Mouse (Mus musculus) gonadal fat pad, adult 2 months (tissue): Measurements from ENCODE around the gene Dedd. TPM values are rescaled to one million over a fixed set of nuclear protein-coding genes. Genes with fewer than 3 reads are reported as not detected.

Source experiments
- DNase-seq: peaks from one replicate; pipeline ENCODE4 v3.0.0-alpha.2; 2012; ENCODE audit warnings: low read depth
- polyA plus RNA-seq: library from polyadenylated mRNA; depleted of rRNA; stranded (reverse); fragments of >200 nt; gene quantifications from 2 replicates; pipeline ENCODE4 v1.2.3, GENCODE M21; 2012; rRNA removed

The Dedd gene
- polyA plus RNA-seq, 1 experiment = 44.4 TPM

- DNase-seq = no peak
Observed at GRCm38 (mm10) chr1:171361106-171362103, 32.5 kb downstream of the Dedd start.

- no peak for DNase-seq
Observed at GRCm38 (mm10) chr1:171365934-171366333, 37.0 kb downstream of the Dedd start.

- no peak for DNase-seq
Observed at GRCm38 (mm10) chr1:171369845-171370556, 41.1 kb downstream of the Dedd start, which contains the start of gene Nectin4. TSS of gene Nectin4 (plus strand) at chr1:171370099.

- DNase-seq = no peak
Observed at GRCm38 (mm10) chr1:171372880-171373279, 43.9 kb downstream of the Dedd start.

- DNase-seq = no peak
Observed at GRCm38 (mm10) chr1:171373946-171374345, 45.0 kb downstream of the Dedd start.

GRCm38 (mm10) chr1:171375646-171376097 lies 46.7 kb downstream of the Dedd start:
- DNase-seq = no peak

- no peak for DNase-seq
Observed at GRCm38 (mm10) chr1:171378298-171378697, 49.4 kb downstream of the Dedd start.

- no peak for DNase-seq
Observed at GRCm38 (mm10) chr1:171379935-171380599, 51.1 kb downstream of the Dedd start.

GRCm38 (mm10) chr1:171382096-171382620 lies 53.2 kb downstream of the Dedd start:
- DNase-seq = no peak

- no peak for DNase-seq
Observed at GRCm38 (mm10) chr1:171384361-171384760, 55.4 kb downstream of the Dedd start.

- DNase-seq = no peak
Observed at GRCm38 (mm10) chr1:171385171-171385570, 56.2 kb downstream of the Dedd start.

GRCm38 (mm10) chr1:171387099-171387498 lies 58.2 kb downstream of the Dedd start:
- no peak for DNase-seq

- DNase-seq = no peak
Observed at GRCm38 (mm10) chr1:171388376-171389102, 59.6 kb downstream of the Dedd start, which contains the start of gene Arhgap30. TSS of gene Arhgap30 (plus strand) at chr1:171388954.

GRCm38 (mm10) chr1:171390101-171390500 lies 61.2 kb downstream of the Dedd start:
- no peak for DNase-seq

Other genes starting within 250 kb of the Dedd start
- 12.0 and 21.2 TPM in 2 replicates for gene Cfap126, start 215.2 kb upstream of the Dedd start, polyA plus RNA-seq
- 248 and 250 TPM in 2 replicates for gene Sdhc, start 178.5 kb upstream of the Dedd start, polyA plus RNA-seq
- gene Mpz, start 178.4 kb upstream of the Dedd start, polyA plus RNA-seq = 2.3 and 2.9 TPM in 2 replicates
- gene Pcp4l1, start 132.9 kb upstream of the Dedd start, polyA plus RNA-seq = 14.0 and 22.0 TPM in 2 replicates
- 0.05 and 0.09 TPM in 2 replicates for gene Nr1i3, start 115.2 kb upstream of the Dedd start, polyA plus RNA-seq
- 25.4 and 31.8 TPM in 2 replicates for gene Tomm40l, start 106.6 kb upstream of the Dedd start, polyA plus RNA-seq
- 1.5 and 18.5 TPM in 2 replicates for gene Apoa2, start 104.1 kb upstream of the Dedd start, polyA plus RNA-seq
- 71.7 and 80.1 TPM in 2 replicates for gene Fcer1g, start 94.8 kb upstream of the Dedd start, polyA plus RNA-seq
- gene Adamts4, start 78.7 kb upstream of the Dedd start, polyA plus RNA-seq = 2.3 and 2.6 TPM in 2 replicates
- 145 and 146 TPM in 2 replicates for gene Ndufs2, start 77.8 kb upstream of the Dedd start, polyA plus RNA-seq
- gene B4galt3, start 58.8 kb upstream of the Dedd start, polyA plus RNA-seq = 69.9 and 71.7 TPM in 2 replicates
- gene Ppox, start 48.0 kb upstream of the Dedd start, polyA plus RNA-seq = 47.3 and 54.4 TPM in 2 replicates
- 35.0 and 36.8 TPM in 2 replicates for gene Usp21, start 41.2 kb upstream of the Dedd start, polyA plus RNA-seq
- gene Ufc1, start 34.1 kb upstream of the Dedd start, polyA plus RNA-seq = 42.7 and 47.2 TPM in 2 replicates
- gene Nit1, start 16.5 kb downstream of the Dedd start, polyA plus RNA-seq = 91.9 and 95.5 TPM in 2 replicates
- gene Pfdn2, start 16.5 kb downstream of the Dedd start, polyA plus RNA-seq = 16.2 and 30.5 TPM in 2 replicates
- gene Klhdc9, start 31.7 kb downstream of the Dedd start, polyA plus RNA-seq = 5.0 and 9.8 TPM in 2 replicates
- 19.8 and 31.8 TPM in 2 replicates for gene Nectin4, start 41.0 kb downstream of the Dedd start, polyA plus RNA-seq
- gene Arhgap30, start 59.8 kb downstream of the Dedd start, polyA plus RNA-seq = 3.8 and 4.5 TPM in 2 replicates
- gene Usf1, start 82.2 kb downstream of the Dedd start, polyA plus RNA-seq = 67.5 and 76.3 TPM in 2 replicates
- 8.5 and 10.3 TPM in 2 replicates for gene Tstd1, start 89.7 kb downstream of the Dedd start, polyA plus RNA-seq
- gene F11r, start 108.4 kb downstream of the Dedd start, polyA plus RNA-seq = 78.9 and 98.4 TPM in 2 replicates
- gene Alyref2, start 174.3 kb downstream of the Dedd start, polyA plus RNA-seq = 4.2 and 5.7 TPM in 2 replicates
- 0.10 and 0.19 TPM in 2 replicates for gene Itln1, start 206.1 kb downstream of the Dedd start, polyA plus RNA-seq
- gene Cd244a, start 230.0 kb downstream of the Dedd start, polyA plus RNA-seq = 0.61 and 0.84 TPM in 2 replicates